Mouse (Mus musculus) thymus, adult 2 months (tissue): ENCODE measurements around the gene Mib2.

Source experiments
- CTCF ChIP-seq: fragments of 200-500 bp; IDR thresholded peaks from 2 replicates; pipeline ENCODE4 v1.5.1; 2012; ENCODE audit warnings: mild to moderate bottlenecking, control low read depth, low read length, moderate library complexity, borderline replicate concordance; ENCODE audit not compliant: control insufficient read depth, poor library complexity, insufficient read depth; ENCODE audit errors: extremely low read depth
- POLR2A ChIP-seq: fragments of 200-500 bp; IDR thresholded peaks from 2 replicates; pipeline ENCODE4 v1.6.1; 2012; ENCODE audit warnings: mild to moderate bottlenecking, low read length, control low read depth, moderate library complexity; ENCODE audit not compliant: control insufficient read depth, poor library complexity, insufficient read depth; ENCODE audit errors: extremely low read depth

- no peak for TF ChIP-seq CTCF
- no peak for TF ChIP-seq POLR2A
These were observed 39.6 kb upstream of the Mib2 start for GRCm38 (mm10) chr4:155708582-155708981.
